Mouse (Mus musculus) testis, adult 2 months (tissue): ENCODE results near the gene Asnsd1. TPM values are rescaled to one million over a fixed set of nuclear protein-coding genes. Genes with fewer than 3 reads are reported as not detected.
"Not testable (repeated sequence)": the region's sequence is repeated elsewhere in the genome, so short reads cannot be mapped to it uniquely, and the experiment has no call there.

Experiments
- H3K27ac ChIP-seq: fragments of 200-500 bp; 2 replicates; pipeline ENCODE4 v1.5.1; 2012; ENCODE audit warnings: low read depth, low read length; ENCODE audit not compliant: control insufficient read depth, insufficient read depth
- H3K27me3 ChIP-seq: fragments of 200-500 bp; 2 replicates; pipeline ENCODE4 v1.6.1; 2012; ENCODE audit warnings: mild to moderate bottlenecking, low read length, moderate library complexity; ENCODE audit not compliant: control insufficient read depth, insufficient read depth
- H3K36me3 ChIP-seq: fragments of 200-500 bp; 2 replicates; pipeline ENCODE4 v1.6.1; 2012; ENCODE audit warnings: mild to moderate bottlenecking, low read length; ENCODE audit not compliant: control insufficient read depth, insufficient read depth
- H3K4me1 ChIP-seq: fragments of 200-500 bp; 2 replicates; pipeline ENCODE4 v1.6.1; 2012; ENCODE audit warnings: low read length; ENCODE audit not compliant: control insufficient read depth, insufficient read depth
- H3K4me3 ChIP-seq: fragments of 200-500 bp; 2 replicates; pipeline ENCODE4 v1.5.1; 2012; ENCODE audit warnings: low read depth, mild to moderate bottlenecking, low read length, moderate library complexity, mixed read lengths; ENCODE audit not compliant: control insufficient read depth
- CTCF ChIP-seq: fragments of 200-500 bp; IDR thresholded peaks from 2 replicates; pipeline ENCODE4 v1.5.1; 2012; ENCODE audit warnings: low read depth, mild to moderate bottlenecking, inconsistent platforms, low read length, moderate library complexity; ENCODE audit not compliant: control insufficient read depth, insufficient read depth, insufficient replicate concordance
- POLR2A ChIP-seq: fragments of 200-500 bp; IDR thresholded peaks from 2 replicates; pipeline ENCODE4 v1.6.1; 2012; ENCODE audit warnings: low read depth, mild to moderate bottlenecking, inconsistent platforms, low read length, moderate library complexity; ENCODE audit not compliant: control insufficient read depth
- polyA plus RNA-seq: library from polyadenylated mRNA; depleted of rRNA; stranded (reverse); fragments of >200 nt; gene quantifications from 2 replicates; pipeline ENCODE4 v1.2.3, GENCODE M21; 2012; rRNA removed

Asnsd1 gene
- 70.3 and 78.8 TPM in 2 replicates for polyA plus RNA-seq

- H3K4me1 ChIP-seq, result no peaks in the 10 kb centered on the region
- H3K36me3 ChIP-seq, result no peaks in the 10 kb centered on the region; the same call in 1 of the 2 replicates
- H3K27me3 ChIP-seq, result no peaks in the 10 kb centered on the region
- TF ChIP-seq CTCF (no peak), POLR2A (peak; percentile 91)
- peak within 1 kb of the TSS; percentile 91 for H3K4me3 ChIP-seq
- H3K27ac ChIP-seq, result peak within 1 kb of the TSS; percentile 19; the same call in 1 of the 2 replicates
Measured at GRCm38 (mm10) chr1:53352327-53353261, at the start of gene Asnsd1, which contains the start of the genes Asdurf and Gm28551. TSS of gene Asnsd1 (minus strand) at chr1:53352752. TSS of gene Asdurf (minus strand) at chr1:53352619. TSS of gene Gm28551 (minus strand) at chr1:53352667.

- H3K27me3 ChIP-seq, H3K4me1 ChIP-seq, H3K4me3 ChIP-seq, H3K27ac ChIP-seq, H3K36me3 ChIP-seq: not testable (repeated sequence)
Measured at GRCm38 (mm10) chr1:53393936-53394760, 41.6 kb upstream of the Asnsd1 start.

- TF ChIP-seq CTCF, result no peak
- TF ChIP-seq POLR2A, result no peak
- Histone ChIP-seq H3K36me3 (no peaks in the 10 kb centered on the region), H3K4me3 (no peak overlapping the region), H3K27ac (no peak overlapping the region), H3K4me1 (no peaks in the 10 kb centered on the region; the same call in 1 of the 2 replicates), H3K27me3 (no peaks in the 10 kb centered on the region)
Measured at GRCm38 (mm10) chr1:53388762-53389161, 36.2 kb upstream of the Asnsd1 start.

GRCm38 (mm10) chr1:53384085-53384688, 31.6 kb upstream of the Asnsd1 start:
- Histone ChIP-seq H3K4me3 (no peak overlapping the region), H3K27me3 (no peaks in the 10 kb centered on the region), H3K36me3 (no peaks in the 10 kb centered on the region), H3K4me1 (no peaks in the 10 kb centered on the region), H3K27ac (no peak overlapping the region)
- TF ChIP-seq POLR2A (no peak), CTCF (no peak)

GRCm38 (mm10) chr1:53377731-53378130, 25.2 kb upstream of the Asnsd1 start:
- Histone ChIP-seq H3K27me3 (no peaks in the 10 kb centered on the region), H3K27ac (no peak overlapping the region), H3K4me1 (no peaks in the 10 kb centered on the region), H3K36me3 (no peaks in the 10 kb centered on the region), H3K4me3 (no peak overlapping the region)
- TF ChIP-seq POLR2A (no peak), CTCF (no peak)

- not testable (repeated sequence) for H3K27me3 ChIP-seq, H3K36me3 ChIP-seq, H3K4me3 ChIP-seq, H3K4me1 ChIP-seq, H3K27ac ChIP-seq
Measured at GRCm38 (mm10) chr1:53375965-53376364, 23.4 kb upstream of the Asnsd1 start.

- Histone ChIP-seq H3K27ac (no peak overlapping the region), H3K4me3 (no peak overlapping the region), H3K4me1 (no peaks in the 10 kb centered on the region), H3K36me3 (no peaks in the 10 kb centered on the region), H3K27me3 (no peaks in the 10 kb centered on the region)
- no peak for TF ChIP-seq CTCF
- TF ChIP-seq POLR2A, result no peak
Measured at GRCm38 (mm10) chr1:53358988-53359387, 6.4 kb upstream of the Asnsd1 start.
